In genomic region chr6:20572621-20573020, GRCm38 (mm10) we compare ENCODE assay signal across 18 mouse cellular contexts.
DNase-seq lines count a peak whose midpoint lies in the region; ATAC-seq and TF ChIP-seq lines count a peak whose summit lies in the region.
"Had no signal": no experiment of that assay in that cellular context is flagged by ENCODE, and none has a peak within 500 bp of the region (broad histone marks: within the 10 kb centered on the region; RNA-seq: fewer than 3 reads in every experiment).

No protein-coding gene starts in this region.

- no peaks in the 10 kb centered on the region for H3K4me1 ChIP-seq in forebrain, postnatal 0 days (ENCODE audit: insufficient read depth)
- H3K4me1 ChIP-seq in forebrain, embryonic 13.5 days = no peaks in the 10 kb centered on the region
- H3K4me1 ChIP-seq: embryonic facial prominence, embryonic 12.5 days; heart, embryonic 10.5 days; hindbrain, embryonic 12.5 days had no signal

- no peak overlapping the region for H3K4me2 ChIP-seq in forebrain, postnatal 0 days (ENCODE audit: low read depth)
- no peak overlapping the region for H3K4me2 ChIP-seq in forebrain, embryonic 13.5 days
- H3K4me2 ChIP-seq: embryonic facial prominence, embryonic 12.5 days; hindbrain, embryonic 12.5 days had no signal

- H3K9me3 ChIP-seq in forebrain, postnatal 0 days (ENCODE audit: low read length) = no peaks in the 10 kb centered on the region
- no peaks in the 10 kb centered on the region for H3K9me3 ChIP-seq in forebrain, embryonic 13.5 days (replicated peaks)
- H3K9me3 ChIP-seq: embryonic facial prominence, embryonic 12.5 days; heart, embryonic 10.5 days; hindbrain, embryonic 12.5 days had no signal

- no peak for ATAC-seq in forebrain, postnatal 0 days
- no peak for ATAC-seq in forebrain, embryonic 13.5 days
- no peak for ATAC-seq in megakaryocyte progenitor cell, adult 5-6 weeks (replicated peaks; ENCODE audit: poor library complexity)
- ATAC-seq: hindbrain, postnatal 0 days had no signal

- no peak overlapping the region for H3K9ac ChIP-seq in forebrain, postnatal 0 days
- no peak overlapping the region for H3K9ac ChIP-seq in forebrain, embryonic 13.5 days
- H3K9ac ChIP-seq: embryonic facial prominence, embryonic 12.5 days; hindbrain, embryonic 12.5 days had no signal

- 65% methylated on average over 2 of the region's 2 CpGs for WGBS in forebrain, postnatal 0 days
- 79% methylated on average over 2 of the region's 2 CpGs for WGBS in forebrain, embryonic 13.5 days

- no peak overlapping the region for H3K27ac ChIP-seq in forebrain, postnatal 0 days (ENCODE audit: low read depth, low read length)
- H3K27ac ChIP-seq in forebrain, embryonic 13.5 days = no peak overlapping the region
- H3K27ac ChIP-seq: embryonic facial prominence, embryonic 12.5 days; heart, embryonic 10.5 days; hindbrain, embryonic 12.5 days; hindbrain, postnatal 0 days had no signal

- no peak overlapping the region for H3K4me3 ChIP-seq in forebrain, postnatal 0 days (ENCODE audit: low read depth, low read length)
- H3K4me3 ChIP-seq in forebrain, embryonic 13.5 days = no peak overlapping the region
- H3K4me3 ChIP-seq: embryonic facial prominence, embryonic 12.5 days; heart, embryonic 10.5 days; hindbrain, embryonic 12.5 days had no signal

- no peak for TF ChIP-seq CTCF in forebrain, postnatal 0 days (IDR thresholded peaks at IDR 0.05; ENCODE audit: low read depth)

- no peaks in the 10 kb centered on the region for H3K27me3 ChIP-seq in forebrain, postnatal 0 days (ENCODE audit: insufficient read depth, low read length)
- H3K27me3 ChIP-seq in forebrain, embryonic 13.5 days = no peaks in the 10 kb centered on the region
- H3K27me3 ChIP-seq: embryonic facial prominence, embryonic 12.5 days; hindbrain, embryonic 12.5 days had no signal

- DNase-seq in forebrain, postnatal 0 days = peak; percentile 8
- peak; percentile 18 for DNase-seq in cerebellum, adult 9-10 months
- peak; percentile 23 to 35 for DNase-seq in cerebellum, postnatal 25 days
- DNase-seq in thymus, postnatal 25 days = no peak
- DNase-seq: adrenal gland, adult 2 months; adrenal gland, postnatal 25 days; gastrocnemius, postnatal 10 days; heart, adult 18-20 months; heart, postnatal 10 days; heart, postnatal 4 days; kidney, adult 11 months; kidney, adult 9 months had no signal

- no peaks in the 10 kb centered on the region for H3K36me3 ChIP-seq in forebrain, postnatal 0 days (ENCODE audit: insufficient read depth)
- H3K36me3 ChIP-seq in forebrain, embryonic 13.5 days (ENCODE audit: poor library complexity, severe bottlenecking) = no peaks in the 10 kb centered on the region
- H3K36me3 ChIP-seq: embryonic facial prominence, embryonic 12.5 days; heart, embryonic 10.5 days; hindbrain, embryonic 12.5 days had no signal
